Mouse (Mus musculus) adrenal gland, postnatal 14 days (tissue): ENCODE measurements around the gene Nfkbid. TPM values are rescaled to one million over a fixed set of nuclear protein-coding genes. Genes with fewer than 3 reads are reported as not detected.
"Not testable (repeated sequence)": the region's sequence is repeated elsewhere in the genome, so short reads cannot be mapped to it uniquely, and the experiment has no call there.

Experiments
- DNase-seq: peaks from one replicate; pipeline ENCODE4 v3.0.0; 2021; ENCODE audit warnings: mixed read lengths
- total RNA-seq: library from RNA; stranded (reverse); gene quantifications from 2 replicates; pipeline ENCODE4 v1.2.3, GENCODE M21; 2021

Gene Nfkbid
- total RNA-seq, 1 experiment from 2014 or later = 2.8 TPM

DNA sequence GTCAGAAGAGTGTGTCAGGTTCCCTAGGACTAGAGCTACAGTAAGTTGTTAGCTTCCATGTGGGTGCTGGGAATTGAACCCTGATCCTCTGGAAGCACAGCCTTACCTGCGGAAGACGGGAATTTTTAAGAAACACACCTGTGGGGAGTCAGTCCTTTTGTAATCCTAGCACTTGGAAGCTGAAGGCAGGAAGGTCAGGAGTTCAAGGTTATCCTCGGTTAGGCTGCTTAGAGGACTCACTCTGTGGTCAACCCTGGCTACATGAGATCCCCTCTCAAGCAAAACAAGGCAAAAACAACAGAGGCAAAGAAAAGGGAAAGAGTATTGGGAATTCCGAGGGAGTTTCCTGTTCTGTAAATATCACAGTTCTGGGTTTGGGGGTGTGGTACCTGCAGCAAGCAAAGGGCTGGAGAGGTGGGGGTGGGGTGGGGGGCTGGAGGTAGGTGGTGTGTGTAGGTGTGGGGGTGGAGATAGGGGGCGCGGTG lies 43.3 kb downstream of the Nfkbid start:
- DNase-seq = no peak

DNA sequence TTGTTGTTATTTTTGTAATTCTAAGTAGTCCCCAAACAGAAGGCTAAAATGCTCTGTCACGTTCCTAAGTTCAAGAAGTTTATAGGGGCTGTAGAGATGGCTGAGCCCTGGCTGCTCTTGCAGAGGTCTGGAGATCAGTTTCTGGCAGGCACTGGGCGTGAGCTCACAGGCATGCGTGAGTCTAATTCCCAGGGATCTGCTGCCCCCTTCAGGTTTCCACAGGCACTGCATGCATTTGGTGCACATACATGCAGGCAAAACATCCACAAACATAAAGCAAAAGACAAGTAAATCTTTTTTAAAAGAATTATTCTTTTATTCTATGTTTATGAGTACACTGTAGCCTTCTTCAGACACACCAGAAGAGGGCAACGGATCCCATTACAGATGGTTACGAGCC lies 50.9 kb downstream of the Nfkbid start:
- peak; percentile 71 for DNase-seq

DNA sequence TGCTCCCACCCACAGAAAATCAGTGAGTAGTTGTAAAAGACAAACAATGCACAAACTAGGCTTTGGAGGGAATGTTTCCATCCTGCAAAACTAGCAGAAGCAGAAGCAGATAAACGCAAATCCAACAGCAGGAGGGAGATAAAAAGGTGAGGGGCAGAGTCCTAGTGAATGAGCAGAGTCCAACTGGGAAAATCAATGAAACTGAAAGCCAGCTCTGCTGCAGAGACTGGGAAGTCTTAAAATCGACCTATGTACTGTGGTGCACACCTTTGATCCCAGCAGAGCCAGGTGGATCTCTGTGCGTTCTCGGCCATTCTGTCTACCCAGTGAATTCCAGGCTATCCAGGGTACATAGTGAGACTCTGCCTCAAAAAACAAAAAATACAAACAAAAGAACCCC lies 53.5 kb downstream of the Nfkbid start:
- DNase-seq = no peak

DNA sequence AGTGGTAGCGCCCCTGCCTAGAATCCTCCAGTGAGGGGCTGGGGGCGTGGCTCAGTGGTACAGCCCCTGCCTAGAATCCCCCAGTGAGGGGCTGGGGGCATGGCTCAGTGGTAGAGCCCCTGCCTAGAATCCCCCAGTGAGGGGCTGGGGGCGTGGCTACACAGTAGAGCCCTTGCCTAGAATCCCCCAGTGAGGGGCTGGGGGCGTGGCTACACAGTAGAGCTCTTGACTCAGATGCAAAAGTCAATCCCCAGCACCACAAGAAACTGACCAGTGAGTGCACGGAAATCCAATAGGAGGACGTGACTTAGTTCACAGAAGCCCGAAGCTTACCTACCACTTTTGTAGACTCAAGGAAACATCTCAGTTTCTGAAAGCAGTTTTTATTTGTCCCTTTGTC lies 54.6 kb downstream of the Nfkbid start:
- not testable (repeated sequence) for DNase-seq

DNA sequence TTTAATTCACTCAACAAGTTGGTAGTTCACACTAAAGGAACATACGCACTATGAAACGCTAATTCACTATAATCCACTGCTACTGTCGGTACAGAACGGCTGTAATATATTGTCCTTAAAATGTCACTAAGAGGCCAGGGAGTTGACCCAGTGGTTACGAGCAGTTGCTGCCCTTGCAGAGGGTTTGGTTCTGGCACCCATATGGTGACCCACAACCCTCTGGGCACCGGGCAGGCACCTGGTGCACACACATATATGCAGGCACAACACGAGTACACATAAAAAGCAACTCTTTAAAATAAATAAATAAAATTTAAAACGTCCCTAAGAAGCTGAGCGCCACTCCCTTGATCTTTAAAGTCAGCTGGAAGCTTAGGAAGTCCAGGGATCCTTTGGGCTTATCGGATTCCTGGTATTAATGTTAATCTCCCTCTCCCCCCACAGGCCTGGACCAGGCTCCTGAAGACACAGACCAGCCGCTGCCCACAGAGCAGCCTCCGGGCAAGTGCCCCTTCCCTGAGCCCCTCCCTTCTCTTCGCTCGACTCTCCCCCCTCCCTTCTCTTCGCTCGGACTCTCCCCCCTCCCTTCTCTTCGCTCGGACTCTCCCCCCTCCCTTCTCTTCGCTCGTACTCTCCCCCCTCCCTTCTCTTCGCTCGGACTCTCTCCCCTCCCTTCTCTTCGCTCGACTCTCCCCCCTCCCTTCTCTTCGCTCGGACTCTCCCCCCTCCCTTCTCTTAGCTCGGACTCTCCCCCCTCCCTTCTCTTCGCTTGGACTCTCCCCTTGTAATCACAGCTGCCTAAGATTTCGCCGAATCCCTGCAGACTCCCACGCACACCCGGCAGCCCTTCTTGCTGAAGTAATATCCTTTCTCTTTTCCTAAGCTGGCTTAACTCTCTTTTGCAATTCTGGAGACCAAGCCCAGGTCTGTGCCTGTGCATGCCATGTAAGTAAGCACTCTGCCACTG lies 56.2 kb downstream of the Nfkbid start:
- no peak for DNase-seq

Other genes starting within 250 kb of the Nfkbid start
- 1,359 and 1,375 TPM in 2 replicates for gene Cox7a1, start 237.6 kb upstream of the Nfkbid start, total RNA-seq
- gene Capns1, start 222.9 kb upstream of the Nfkbid start, total RNA-seq = 526 and 534 TPM in 2 replicates
- 95.5 and 99.4 TPM in 2 replicates for gene Polr2i, start 189.8 kb upstream of the Nfkbid start, total RNA-seq
- gene Tbcb, start 189.5 kb upstream of the Nfkbid start, total RNA-seq = 67.7 and 75.4 TPM in 2 replicates
- gene Ovol3, start 186.0 kb upstream of the Nfkbid start, total RNA-seq = not detected in 2 replicates
- 0.33 and 0.38 TPM in 2 replicates for gene Thap8, start 141.6 kb upstream of the Nfkbid start, total RNA-seq
- gene Wdr62, start 141.3 kb upstream of the Nfkbid start, total RNA-seq = 12.3 and 15.0 TPM in 2 replicates
- 26.9 and 44.7 TPM in 2 replicates for gene Clip3, start 130.0 kb upstream of the Nfkbid start, total RNA-seq
- 51.4 and 56.3 TPM in 2 replicates for gene Alkbh6, start 113.0 kb upstream of the Nfkbid start, total RNA-seq
- 23.5 and 30.2 TPM in 2 replicates for gene Syne4, start 106.9 kb upstream of the Nfkbid start, total RNA-seq
- 2.2 and 3.6 TPM in 2 replicates for gene E130208F15Rik, start 100.0 kb upstream of the Nfkbid start, total RNA-seq
- 15.0 and 19.6 TPM in 2 replicates for gene Sdhaf1, start 97.8 kb upstream of the Nfkbid start, total RNA-seq
- gene Lrfn3, start 59.0 kb upstream of the Nfkbid start, total RNA-seq = 15.6 and 16.2 TPM in 2 replicates
- 19.9 and 30.9 TPM in 2 replicates for gene Tyrobp, start 8.0 kb upstream of the Nfkbid start, total RNA-seq
- gene Hcst, start 1.9 kb upstream of the Nfkbid start, total RNA-seq = 7.1 TPM in 1 of 2 replicates, not detected in the other
- gene Aplp1, start 23.8 kb downstream of the Nfkbid start, total RNA-seq = 21.3 and 28.3 TPM in 2 replicates
- gene Kirrel2, start 36.0 kb downstream of the Nfkbid start, total RNA-seq = not detected in 2 replicates
- 0.11 TPM in 1 of 2 replicates, not detected in the other for gene Nphs1, start 36.6 kb downstream of the Nfkbid start, total RNA-seq
- gene Prodh2, start 71.9 kb downstream of the Nfkbid start, total RNA-seq = 2.6 and 33.4 TPM in 2 replicates
- gene Arhgap33, start 113.3 kb downstream of the Nfkbid start, total RNA-seq = 8.3 and 8.9 TPM in 2 replicates
- gene Hspb6, start 130.4 kb downstream of the Nfkbid start, total RNA-seq = 24.2 and 29.4 TPM in 2 replicates
- gene Proser3, start 130.6 kb downstream of the Nfkbid start, total RNA-seq = 7.6 and 9.2 TPM in 2 replicates
- 41.6 and 46.3 TPM in 2 replicates for gene Lin37, start 138.1 kb downstream of the Nfkbid start, total RNA-seq
- 60.3 and 66.8 TPM in 2 replicates for gene U2af1l4, start 141.6 kb downstream of the Nfkbid start, total RNA-seq
- 3.8 and 4.6 TPM in 2 replicates for gene Gm49396, start 141.6 kb downstream of the Nfkbid start, total RNA-seq
- 117 and 125 TPM in 2 replicates for gene Psenen, start 141.9 kb downstream of the Nfkbid start, total RNA-seq
- gene Igflr1, start 143.7 kb downstream of the Nfkbid start, total RNA-seq = 5.1 and 7.8 TPM in 2 replicates
- 45.7 and 54.0 TPM in 2 replicates for gene Kmt2b, start 167.0 kb downstream of the Nfkbid start, total RNA-seq
- gene Zbtb32, start 177.2 kb downstream of the Nfkbid start, total RNA-seq = 0.85 and 1.1 TPM in 2 replicates
- 0.22 and 0.45 TPM in 2 replicates for gene Upk1a, start 191.1 kb downstream of the Nfkbid start, total RNA-seq
- 3,197 and 3,382 TPM in 2 replicates for gene Cox6b1, start 204.4 kb downstream of the Nfkbid start, total RNA-seq
- not detected in 2 replicates for gene Etv2, start 214.1 kb downstream of the Nfkbid start, total RNA-seq
- 78.2 and 81.2 TPM in 2 replicates for gene Rbm42, start 228.6 kb downstream of the Nfkbid start, total RNA-seq
- 10.4 and 11.9 TPM in 2 replicates for gene Haus5, start 243.3 kb downstream of the Nfkbid start, total RNA-seq
- gene Pmis2, start 249.9 kb downstream of the Nfkbid start, total RNA-seq = not detected in 2 replicates